Mouse (Mus musculus): ENCODE measurements around the gene Ccnd3.

DNA sequence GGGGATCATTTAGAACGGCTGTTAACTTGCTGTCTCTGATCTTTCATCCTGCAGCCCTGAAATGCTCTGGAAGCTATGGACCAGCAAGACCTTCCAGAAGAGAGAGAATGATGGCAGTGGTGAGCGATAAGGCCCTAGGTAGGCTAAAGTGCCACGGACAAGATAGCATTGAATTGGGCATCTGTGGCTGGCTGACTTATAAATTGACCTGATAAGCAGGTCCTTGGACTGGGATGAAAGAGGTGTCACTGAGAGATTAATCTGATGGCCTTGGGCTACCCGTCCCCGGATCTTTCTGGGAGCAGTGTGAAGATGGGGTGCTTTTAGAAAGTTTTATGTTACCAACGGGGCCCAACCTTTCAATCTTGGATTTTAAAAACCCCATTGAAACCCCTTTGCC is 73.8 kb downstream of the Ccnd3 start:
- TF ChIP-seq ZNF384 (IDR thresholded peaks at IDR 0.05; ENCODE audit: low read depth, low read length) = no peak
- TF ChIP-seq POLR2A (IDR thresholded peaks at IDR 0.05; ENCODE audit: control insufficient read depth in 1 of 2, insufficient read depth in 1 of 2, low read depth in 1 of 2, low read length in 2 of 2, poor library complexity in 1 of 2) = no peak
- TF ChIP-seq UBTF (IDR thresholded peaks at IDR 0.05; ENCODE audit: borderline replicate concordance, insufficient read depth, low read depth, low read length) = no peak
- no peak for TF ChIP-seq CTCF (IDR thresholded peaks at IDR 0.05 in 2 of 3, conservative IDR thresholded peaks at IDR 0.05 in 1 of 3; ENCODE audit: control insufficient read depth in 1 of 3, insufficient read depth in 1 of 3, low read depth in 2 of 3, low read length in 3 of 3, poor library complexity in 1 of 3, severe bottlenecking in 1 of 3)
- TF ChIP-seq RCOR1 (IDR thresholded peaks at IDR 0.05; ENCODE audit: low read depth, low read length) = no peak
- TF ChIP-seq NELFE (IDR thresholded peaks at IDR 0.05; ENCODE audit: low read depth, low read length) = no peak
- TF ChIP-seq TBP (IDR thresholded peaks at IDR 0.05; ENCODE audit: low read depth, low read length) = no peak
- TF ChIP-seq USF1 (IDR thresholded peaks at IDR 0.05; ENCODE audit: low read depth, low read length) = no peak
- no peak for TF ChIP-seq EP300 (IDR thresholded peaks at IDR 0.05; ENCODE audit: low read depth in 1 of 2, low read length in 2 of 2)
- TF ChIP-seq HCFC1 (IDR thresholded peaks at IDR 0.05; ENCODE audit: low read depth, low read length) = no peak
- TF ChIP-seq MAZ (IDR thresholded peaks at IDR 0.05; ENCODE audit: low read depth, low read length) = no peak

Measured in MEL (cell line).